Mouse (Mus musculus) heart, postnatal 36 days (tissue): ENCODE data around the gene Nectin1. TPM values are rescaled to one million over a fixed set of nuclear protein-coding genes. Genes with fewer than 3 reads are reported as not detected.

Source experiments
- DNase-seq, 2 experiments: peaks; one replicate each; pipeline ENCODE4 v3.0.0; 2021 to 2022
- intact Hi-C: fragments of 180-260 bp; cut with DNase I; formaldehyde crosslinking; loops from one replicate; pipeline ENCODE4 v1.15.1; 2025
- total RNA-seq, 2 experiments: library from RNA; stranded (reverse); gene quantifications; 2 replicates each; pipeline ENCODE4 v1.2.3; 2021

Gene Nectin1
- total RNA-seq, 2 experiments from 2014 or later: 2.6 to 3.1 TPM

DNA sequence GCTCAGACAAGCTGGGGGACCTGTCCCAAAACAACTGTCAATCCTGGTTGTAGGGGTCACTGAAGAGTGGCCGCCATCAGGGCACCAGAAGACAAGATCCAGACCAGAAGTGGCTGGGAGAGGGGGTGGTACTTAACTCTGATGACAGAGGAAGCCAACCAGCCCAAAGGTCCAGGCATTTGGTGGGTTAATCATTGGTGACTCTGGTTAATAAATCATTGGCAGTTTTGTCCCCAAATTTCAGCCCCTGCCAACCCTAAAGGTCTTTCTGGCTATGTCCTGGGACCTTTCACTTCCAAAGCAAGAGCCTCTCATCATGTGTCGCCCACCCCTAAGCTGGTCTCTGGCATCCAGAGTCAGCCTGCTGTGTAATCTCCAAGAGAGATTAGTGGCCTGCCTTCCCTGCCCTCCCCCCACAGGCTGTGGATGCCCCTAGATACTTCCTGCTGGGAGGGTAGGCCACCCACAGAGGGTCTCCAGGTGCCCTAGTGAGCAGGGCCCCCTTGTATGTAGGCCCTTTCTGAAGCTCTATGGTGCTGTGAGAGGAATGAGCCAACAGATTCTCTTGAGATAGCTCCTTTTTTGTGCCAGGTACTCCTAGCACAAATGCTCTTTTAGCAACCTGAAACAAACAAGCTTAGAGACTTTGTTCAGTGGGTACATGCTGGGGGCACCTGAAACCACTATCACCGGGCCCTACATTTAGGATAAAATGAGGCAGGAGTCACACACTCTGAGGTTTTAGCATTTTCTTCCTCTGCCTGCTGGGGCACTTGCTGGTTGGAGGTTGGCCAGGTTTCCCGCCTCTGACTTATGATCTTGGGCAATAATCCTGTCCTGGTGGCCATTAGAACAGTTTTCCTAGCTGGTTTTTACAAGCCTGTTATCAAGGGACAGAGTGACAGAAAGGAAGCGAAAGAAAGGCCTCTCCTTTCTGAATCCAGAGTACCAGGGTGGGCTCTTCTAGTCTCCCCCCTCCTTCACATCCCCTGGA is 14.5 kb downstream of the Nectin1 start:
- DNase-seq: peak; percentile 21 to 24
- intact Hi-C loops: loop anchor here (2.0 kb wide), 1 partner anchor 27 kb away; no protein-coding TSS in a partner anchor

DNA sequence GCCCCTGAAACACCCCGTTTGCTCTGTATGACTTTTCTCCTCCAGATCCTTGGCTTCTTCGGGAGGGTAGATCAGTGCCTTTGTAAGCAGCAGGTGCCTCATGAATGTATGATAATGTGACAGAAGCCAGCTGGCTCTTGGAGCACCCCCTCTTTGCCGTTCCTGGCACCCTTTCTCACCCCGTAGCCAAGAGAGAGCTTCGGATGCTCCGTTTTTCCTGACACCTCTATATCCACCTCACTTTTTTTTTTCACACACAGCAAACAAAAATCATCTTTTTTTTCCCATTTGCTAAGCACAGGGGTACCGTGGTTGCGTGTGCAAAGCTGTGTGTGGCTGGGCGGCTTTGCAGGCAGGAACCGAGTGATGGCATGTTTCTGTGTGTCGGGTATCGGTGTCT is 16.3 kb downstream of the Nectin1 start:
- DNase-seq: no peak
- intact Hi-C loops: no loop called here

- DNase-seq: no peak
- intact Hi-C loops: no loop called here
Observed at GRCm38 (mm10) chr9:43761181-43761820, 17.5 kb downstream of the Nectin1 start.

- intact Hi-C loops: no loop called here
- DNase-seq: no peak
Observed at GRCm38 (mm10) chr9:43761941-43762340, 18.2 kb downstream of the Nectin1 start.

- intact Hi-C loops: no loop called here
Observed at GRCm38 (mm10) chr9:43765419-43766179, 21.8 kb downstream of the Nectin1 start.

DNA sequence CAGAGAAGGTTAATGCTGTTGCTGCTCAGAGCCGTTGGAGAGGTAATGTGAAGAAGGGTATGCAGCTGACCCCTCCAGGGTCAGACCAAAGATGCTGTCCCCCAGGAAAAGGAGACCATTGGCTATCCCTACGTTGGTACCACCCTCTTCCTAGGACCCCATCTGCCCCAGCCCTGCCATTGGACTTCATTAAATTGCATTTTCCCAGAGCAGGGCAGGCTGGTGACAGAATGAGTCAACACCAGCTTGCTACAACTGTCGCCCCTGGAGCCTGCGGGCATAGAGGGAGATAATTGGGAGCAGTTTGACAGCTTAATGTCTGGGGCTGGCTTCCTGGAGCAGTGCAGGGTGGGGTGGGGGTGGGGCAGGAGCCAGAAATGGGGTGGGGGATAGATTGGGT is 25.0 kb downstream of the Nectin1 start:
- no peak for DNase-seq
- intact Hi-C loops: no loop called here

More at GRCm38 (mm10) chr9:43765419-43766179, 21.8 kb downstream of the Nectin1 start:
- no peak for DNase-seq

DNA sequence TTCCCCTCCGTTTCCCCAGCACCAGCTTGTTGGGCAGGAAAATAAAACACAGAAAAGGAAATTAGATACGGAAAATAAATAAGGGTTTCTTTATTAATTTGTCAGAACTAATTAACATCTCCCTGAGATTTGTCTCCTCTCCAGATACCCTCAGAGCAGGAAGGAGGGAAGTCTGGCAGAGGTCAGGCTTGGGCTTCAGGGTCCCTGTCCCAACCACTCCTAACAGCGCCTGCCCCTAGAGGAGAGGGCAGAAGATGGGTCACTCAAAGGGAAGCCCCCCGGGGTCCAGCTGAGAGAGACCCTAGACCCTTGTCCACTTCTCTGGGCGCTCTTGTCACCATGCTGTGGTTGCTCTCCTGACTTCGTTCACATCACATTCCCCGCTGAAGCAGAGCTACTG is 25.4 kb downstream of the Nectin1 start:
- intact Hi-C loops: no loop called here
- DNase-seq: no peak

DNA sequence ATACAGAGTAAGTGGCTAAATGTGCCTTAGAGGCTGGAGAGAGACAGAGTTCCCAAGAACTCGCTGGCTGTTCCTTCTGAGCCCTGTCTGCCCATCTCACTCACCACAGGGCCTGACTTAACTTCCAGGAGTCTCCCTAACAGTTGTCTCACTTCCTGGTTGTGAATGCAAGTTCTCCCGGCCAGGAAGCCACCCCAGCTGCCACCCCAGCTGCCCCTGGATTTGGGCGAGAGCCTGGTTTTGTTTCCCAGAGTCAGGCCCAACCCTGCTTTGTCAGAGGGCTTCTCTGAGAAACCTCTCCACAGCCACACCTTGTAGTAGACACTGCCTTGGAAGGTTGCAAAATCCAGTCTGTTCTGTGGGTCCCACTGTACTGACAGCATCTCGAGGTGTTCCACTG is 26.2 kb downstream of the Nectin1 start:
- intact Hi-C loops: no loop called here
- no peak for DNase-seq

DNA sequence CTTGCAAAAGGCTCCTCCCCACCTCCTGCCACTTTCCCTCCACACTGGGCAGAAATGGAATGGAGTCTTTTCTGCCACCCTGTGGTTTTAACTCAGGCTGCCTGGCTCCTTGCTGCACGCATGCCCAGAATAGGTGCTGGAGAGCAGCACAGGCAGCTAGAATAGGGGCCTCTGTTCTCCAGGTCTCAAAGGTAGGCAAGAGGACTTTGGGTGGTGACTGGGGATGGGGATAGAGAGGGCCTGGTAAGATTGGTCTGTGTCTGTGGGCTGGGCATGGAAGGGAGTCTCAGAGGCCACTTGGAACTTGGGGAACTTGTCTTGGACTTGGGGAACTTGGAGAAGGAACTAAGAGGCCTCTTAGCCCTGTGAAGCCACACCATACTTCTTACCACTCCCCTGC is 27.3 kb downstream of the Nectin1 start:
- intact Hi-C loops: no loop called here
- DNase-seq: no peak

GRCm38 (mm10) chr9:43772460-43772859 is 28.7 kb downstream of the Nectin1 start:
- intact Hi-C loops: no loop called here
- DNase-seq: no peak

- DNase-seq: no peak
- intact Hi-C loops: no loop called here
Observed at GRCm38 (mm10) chr9:43773521-43773920, 29.7 kb downstream of the Nectin1 start.

DNA sequence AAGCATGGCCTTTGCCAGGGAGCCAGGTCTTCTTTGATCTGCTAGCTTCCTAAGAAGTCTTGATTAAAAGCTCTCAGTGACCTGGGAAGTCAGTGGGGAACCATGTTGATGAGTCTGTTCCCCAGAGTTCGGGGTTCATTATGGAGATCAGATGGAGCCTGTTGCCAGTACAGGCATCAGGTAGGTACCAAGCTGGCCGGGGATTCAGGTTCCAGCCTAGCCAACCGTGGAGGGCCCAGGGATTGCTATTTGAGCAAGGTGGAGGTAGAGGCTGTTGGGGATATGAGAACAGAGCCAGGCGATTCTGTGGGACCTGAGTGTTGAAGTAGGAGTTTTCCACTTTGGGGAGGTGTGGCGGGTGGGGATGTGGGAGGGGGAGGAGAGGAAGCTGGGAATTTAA is 30.6 kb downstream of the Nectin1 start:
- intact Hi-C loops: no loop called here

DNA sequence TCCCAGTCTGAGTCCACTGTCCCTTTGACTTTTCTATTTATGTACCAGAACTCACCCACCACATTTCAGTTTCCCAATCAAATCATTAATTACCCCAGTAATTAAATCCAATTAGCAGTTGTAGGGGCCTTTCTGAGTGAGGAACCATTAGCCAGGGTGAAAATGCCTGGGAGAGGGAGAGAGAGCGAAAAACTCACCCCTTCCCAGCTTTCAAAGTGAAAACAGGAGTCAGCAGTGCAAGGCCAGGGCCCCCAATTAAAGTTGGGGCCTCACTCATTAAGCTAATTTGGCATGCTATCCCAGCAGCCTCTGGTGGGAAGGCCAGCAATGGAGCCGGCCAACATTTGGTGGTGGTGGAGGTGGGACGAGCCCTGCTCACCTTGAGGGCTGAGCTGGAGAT is 32.4 kb downstream of the Nectin1 start:
- intact Hi-C loops: no loop called here
- no peak for DNase-seq

More for the DNA sequence above, 30.6 kb downstream of the Nectin1 start:
- no peak for DNase-seq

- intact Hi-C loops: no loop called here
- no peak for DNase-seq
Observed at GRCm38 (mm10) chr9:43777362-43778360, 33.9 kb downstream of the Nectin1 start.

DNA sequence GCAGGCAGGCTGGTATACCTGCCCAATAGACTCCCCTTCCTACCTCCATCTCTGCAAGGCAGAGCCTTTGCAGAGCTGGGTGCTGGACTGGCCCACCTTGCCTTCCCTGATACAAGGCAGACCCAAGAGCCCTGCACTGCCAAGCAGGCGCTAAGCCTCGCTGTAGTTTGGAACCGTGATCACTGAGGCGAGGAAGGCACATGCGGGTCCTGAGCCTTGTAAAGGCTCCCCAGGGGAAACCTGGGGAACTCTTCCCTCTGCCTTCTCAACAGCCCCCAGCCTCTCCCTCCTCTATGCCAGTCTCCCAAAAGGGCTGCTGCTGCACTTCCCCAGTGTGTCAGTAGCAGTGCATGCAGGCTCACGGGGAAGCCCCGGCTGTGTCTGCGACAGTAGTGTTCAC is 37.1 kb downstream of the Nectin1 start:
- intact Hi-C loops: no loop called here

DNA sequence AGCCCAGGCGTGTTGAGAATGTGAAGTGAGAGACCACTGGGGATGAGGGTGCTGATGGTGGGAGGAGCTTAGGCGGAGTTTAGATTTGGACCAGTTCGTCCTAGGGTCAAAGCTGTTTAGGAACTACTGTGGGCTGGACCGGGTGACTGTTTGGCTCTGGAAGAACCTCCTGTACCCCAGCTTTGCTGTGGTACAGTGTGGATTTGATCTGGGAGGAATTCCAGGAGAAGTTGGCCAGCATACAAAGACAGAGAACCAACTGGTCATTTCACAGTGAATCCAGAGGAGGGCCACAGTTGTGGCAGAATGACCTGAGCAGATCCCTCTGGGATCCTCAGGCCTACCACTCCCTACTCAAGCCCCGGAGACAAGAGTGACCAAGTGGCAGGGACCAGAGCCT is 38.6 kb downstream of the Nectin1 start:
- intact Hi-C loops: no loop called here

More for the DNA sequence above, 37.1 kb downstream of the Nectin1 start:
- no peak for DNase-seq

GRCm38 (mm10) chr9:43783959-43784358 is 40.2 kb downstream of the Nectin1 start:
- intact Hi-C loops: no loop called here

More for the DNA sequence above, 38.6 kb downstream of the Nectin1 start:
- no peak for DNase-seq

DNA sequence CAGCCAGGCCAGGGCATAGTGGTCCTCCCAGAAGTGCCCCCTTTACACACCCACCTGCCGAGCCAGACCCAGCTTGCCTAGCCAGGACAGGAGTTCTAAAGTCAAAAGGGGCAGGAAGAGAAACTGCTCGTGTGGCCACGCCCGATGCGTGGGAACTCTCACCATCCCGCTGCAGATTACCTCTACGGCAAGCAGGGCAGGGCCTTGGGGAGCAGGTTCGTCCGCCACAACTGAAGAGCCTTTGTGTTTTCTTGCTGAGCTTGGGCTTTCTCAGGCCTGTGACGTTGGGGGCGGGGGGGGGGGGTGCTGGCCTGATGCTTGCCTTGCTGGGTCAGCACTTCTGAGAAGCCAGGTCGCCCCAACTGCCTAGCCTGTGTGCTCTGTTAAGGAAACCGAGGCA is 41.1 kb downstream of the Nectin1 start:
- intact Hi-C loops: no loop called here
- DNase-seq: no peak

More at GRCm38 (mm10) chr9:43783959-43784358, 40.2 kb downstream of the Nectin1 start:
- DNase-seq: no peak

- DNase-seq: no peak
- intact Hi-C loops: no loop called here
Observed at GRCm38 (mm10) chr9:43787591-43787990, 43.8 kb downstream of the Nectin1 start.

DNA sequence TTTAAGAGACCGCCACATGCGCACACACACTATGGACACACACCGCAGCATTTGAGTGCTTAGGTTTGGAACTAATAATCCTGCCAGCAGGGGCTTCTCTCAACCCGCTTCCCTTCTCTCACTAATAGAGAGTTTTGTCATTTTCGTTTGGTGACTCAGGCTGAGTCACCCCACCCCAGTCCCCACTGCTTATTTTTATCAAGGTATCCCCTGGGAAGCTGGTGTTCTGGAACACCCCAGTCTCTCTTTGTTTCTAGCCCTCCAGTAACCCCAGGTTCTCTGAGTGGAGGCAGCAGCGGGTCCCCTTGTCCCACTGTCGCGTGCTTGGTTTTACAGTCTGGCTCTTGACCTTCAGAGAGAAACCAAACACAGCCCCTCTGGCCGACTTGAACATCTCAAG is 48.9 kb downstream of the Nectin1 start:
- no peak for DNase-seq
- intact Hi-C loops: no loop called here
